Mouse (Mus musculus) kidney, postnatal 14 days (tissue): ENCODE results near the gene Alox5.

Source experiments
- DNase-seq: peaks from one replicate; pipeline ENCODE4 v3.0.0; 2022; ENCODE audit warnings: mixed read lengths

The Alox5 gene

DNA sequence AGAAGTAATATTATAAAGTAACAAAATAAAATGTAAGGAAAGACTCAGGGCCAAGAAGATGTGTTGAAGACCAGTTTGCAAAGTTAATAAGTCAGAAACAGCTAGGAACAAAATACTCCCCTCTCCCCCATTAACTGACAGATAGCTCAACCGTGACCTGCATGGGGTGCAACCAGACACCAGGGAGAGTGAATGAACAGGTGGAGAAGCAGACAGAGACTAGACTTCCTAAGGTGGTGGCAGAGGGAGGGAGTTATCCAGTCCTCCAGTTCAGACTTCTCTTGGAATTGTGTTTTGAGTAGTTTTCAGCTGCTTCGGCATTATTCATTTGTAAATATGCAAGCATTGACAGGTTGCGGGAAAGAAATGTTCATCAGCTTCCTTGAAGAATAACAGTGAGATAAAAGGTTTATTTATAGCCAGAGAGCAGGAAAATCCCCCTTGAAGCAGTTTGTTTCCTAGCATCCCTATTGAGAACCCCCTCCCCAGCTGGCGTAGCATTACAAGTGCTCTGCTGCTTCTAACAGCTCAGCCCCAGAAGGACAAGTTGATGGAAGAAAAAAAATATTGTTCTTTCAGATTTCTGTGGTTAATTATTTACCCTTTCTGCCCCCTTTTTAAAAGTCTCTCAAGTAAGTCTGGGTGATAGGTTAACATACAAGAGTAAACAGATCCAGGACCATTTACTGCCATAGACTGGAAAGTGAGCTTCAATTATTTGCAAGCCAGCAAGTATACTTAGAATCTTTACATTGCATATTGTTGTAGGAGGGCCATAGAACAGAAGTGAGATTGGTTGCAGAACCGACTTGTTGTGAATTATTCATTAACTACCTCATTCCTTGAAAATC lies 75.6 kb downstream of the Alox5 start:
- peak; percentile 22 for DNase-seq

DNA sequence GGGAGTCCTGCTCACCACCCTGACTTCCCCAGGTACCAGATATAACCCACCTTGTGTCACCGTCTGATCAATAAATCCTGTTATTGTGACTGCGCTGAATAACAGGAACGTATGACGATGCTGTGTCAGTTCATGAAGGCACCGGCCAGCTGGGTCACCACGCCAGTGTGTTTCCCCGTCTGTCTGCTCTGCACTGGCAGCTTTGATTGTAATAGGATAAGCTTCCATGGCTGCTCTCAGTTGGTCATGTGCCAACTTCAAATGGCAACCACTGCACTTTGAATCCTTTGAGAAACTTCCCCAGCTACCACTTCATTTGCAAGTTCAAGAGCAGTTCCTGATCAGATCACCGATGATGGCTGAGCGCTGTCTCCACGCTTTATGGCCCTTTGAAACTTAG lies 77.4 kb downstream of the Alox5 start:
- peak; percentile 53 for DNase-seq

DNA sequence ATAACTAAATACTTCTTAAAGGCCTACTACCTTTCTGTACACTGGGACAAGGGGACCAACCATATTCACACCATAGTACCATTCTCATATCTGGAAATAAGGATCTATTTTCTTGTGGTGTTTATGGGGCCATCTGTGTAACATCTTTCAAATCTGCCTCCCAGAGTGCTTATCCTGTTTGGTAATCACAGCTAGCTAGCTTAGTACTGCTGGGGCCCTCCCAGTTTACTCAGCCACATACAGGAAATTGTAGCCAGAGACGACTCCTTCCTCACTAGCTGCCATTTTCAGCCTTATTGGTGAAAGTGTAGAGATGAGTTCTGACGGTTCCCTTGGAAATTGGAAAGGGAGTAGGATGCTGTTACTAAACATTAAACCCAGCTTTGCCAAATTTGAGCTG lies 79.4 kb downstream of the Alox5 start:
- no peak for DNase-seq

DNA sequence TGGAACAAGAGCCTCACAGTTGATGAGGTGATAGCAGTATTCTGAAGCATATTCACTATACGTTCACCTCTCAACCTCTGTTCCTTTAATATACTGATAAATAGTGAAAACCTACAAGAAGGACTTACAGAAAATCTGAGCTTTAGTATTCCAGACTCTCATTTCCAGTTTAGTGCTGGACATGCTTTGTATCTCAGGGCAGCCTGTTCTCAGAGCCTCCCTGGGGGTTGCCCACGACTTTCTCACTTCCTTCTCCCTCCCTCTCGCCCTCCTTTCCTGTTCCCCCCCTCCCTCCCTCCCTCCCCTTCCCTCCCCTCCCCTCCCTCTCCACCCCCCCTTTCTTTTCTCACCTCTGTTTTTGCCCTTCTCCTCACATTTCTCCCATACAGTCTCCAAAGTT lies 80.8 kb downstream of the Alox5 start:
- DNase-seq = no peak

DNA sequence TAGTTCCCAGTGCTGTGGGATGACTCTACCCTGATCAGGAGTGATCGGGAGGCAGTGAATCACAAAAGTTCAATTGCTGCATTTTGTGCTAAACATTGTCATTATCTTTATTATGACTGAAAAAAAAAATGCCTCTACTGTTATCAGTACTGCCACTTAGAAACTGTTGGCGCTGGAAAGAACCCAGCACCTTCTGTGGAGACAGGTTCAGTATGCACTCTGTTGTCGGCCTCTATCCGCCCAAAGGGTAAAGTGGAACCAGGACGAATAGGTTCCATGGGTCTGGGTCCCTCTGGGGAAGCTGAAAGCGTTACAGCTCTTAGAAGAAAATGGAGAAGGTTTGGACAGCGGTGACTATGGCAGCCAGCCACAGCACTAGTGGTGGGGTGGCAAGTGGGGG lies 82.1 kb downstream of the Alox5 start:
- no peak for DNase-seq

- DNase-seq = no peak
These were observed 86.4 kb downstream of the Alox5 start for GRCm38 (mm10) chr6:116374618-116375017.

- no peak for DNase-seq
These were observed 86.8 kb downstream of the Alox5 start for GRCm38 (mm10) chr6:116374136-116374535.

DNA sequence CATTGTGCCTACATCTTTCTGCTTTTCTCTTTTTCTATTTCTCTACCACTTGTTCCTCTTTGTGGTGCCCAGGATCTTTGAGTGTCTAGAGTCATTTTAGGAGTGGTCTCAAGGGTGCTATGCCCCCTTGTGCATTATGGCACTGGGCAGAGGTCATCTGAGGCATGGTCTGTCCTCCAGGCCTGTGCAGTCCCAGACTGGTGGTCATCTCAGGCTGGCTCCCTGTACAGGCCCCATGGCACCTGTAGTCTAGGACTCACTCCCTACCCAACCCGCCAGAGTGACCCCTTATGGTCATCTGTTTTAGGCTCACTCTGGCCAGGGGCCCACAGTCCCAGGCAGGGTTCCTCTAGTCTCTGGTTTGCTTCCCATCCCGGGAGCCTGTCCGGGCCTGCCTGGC lies 89.5 kb downstream of the Alox5 start:
- no peak for DNase-seq

DNA sequence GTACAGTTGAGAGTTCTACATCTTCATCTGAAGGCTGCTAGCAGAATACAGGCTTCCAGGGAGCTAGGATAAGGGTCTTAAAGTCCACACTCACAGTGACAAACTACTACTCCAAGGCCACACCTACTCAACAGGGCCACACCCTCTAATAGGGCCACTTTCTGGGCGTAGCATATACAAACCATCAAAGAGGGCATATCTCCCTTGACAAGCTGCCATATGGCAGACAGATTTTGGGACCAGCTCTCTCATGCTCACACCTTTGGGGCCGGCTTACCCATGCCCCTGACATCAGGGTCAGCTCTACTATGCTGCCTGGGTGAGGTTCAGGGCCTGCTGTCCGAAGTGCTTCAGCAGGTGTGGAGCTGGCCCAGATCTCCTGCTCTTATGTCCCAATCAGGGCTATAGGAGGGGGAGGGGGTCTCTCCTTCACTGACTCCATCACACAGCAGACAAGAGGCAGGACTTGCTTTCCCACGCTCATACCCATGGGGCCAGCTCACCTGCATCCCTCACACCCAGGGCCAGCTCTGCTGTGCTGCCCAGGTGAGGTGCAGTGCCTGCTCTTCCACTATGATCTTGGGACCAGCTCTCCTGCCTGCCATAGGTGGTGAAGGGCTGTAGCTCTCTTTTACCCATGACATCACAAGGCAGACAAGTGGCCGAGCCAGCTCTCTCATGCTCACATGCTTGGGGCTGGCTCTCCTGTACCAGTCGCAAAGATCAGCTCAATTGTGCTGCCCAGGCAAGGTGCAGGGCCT lies 90.6 kb downstream of the Alox5 start:
- no peak for DNase-seq

DNA sequence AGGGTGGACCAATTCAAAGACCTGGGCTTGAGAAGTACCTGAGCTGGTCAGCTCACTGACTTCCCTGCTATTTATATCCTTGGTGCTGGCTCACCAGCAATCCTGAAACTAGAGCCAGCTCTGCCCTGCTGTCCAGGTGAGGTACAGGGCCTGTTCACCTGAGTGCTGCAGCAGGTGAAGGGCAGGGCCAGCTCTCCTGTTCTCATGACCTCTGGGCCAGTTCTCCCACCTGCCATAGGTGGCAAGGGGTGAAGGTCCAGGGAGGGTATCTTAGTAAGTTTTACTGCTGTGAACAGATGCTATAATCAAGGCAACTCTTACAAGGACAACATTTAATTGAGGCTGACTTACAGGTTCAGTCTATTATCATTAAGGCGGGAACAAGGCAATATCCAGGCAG lies 91.2 kb downstream of the Alox5 start:
- no peak for DNase-seq

- no peak for DNase-seq
These were observed 93.0 kb downstream of the Alox5 start for GRCm38 (mm10) chr6:116367971-116368370.

GRCm38 (mm10) chr6:116361993-116362392 lies 99.0 kb downstream of the Alox5 start:
- DNase-seq = no peak

GRCm38 (mm10) chr6:116361463-116361862 lies 99.5 kb downstream of the Alox5 start:
- DNase-seq = no peak
